Mouse (Mus musculus): ENCODE results near the gene Polr1e. TPM values are rescaled to one million over a fixed set of nuclear protein-coding genes. Genes with fewer than 3 reads are reported as not detected.
"Not testable (repeated sequence)": the region's sequence is repeated elsewhere in the genome, so short reads cannot be mapped to it uniquely, and the experiment has no call there.

Polr1e gene
- polyA plus RNA-seq, 2 experiments = 22.2 to 36.5 TPM

DNA sequence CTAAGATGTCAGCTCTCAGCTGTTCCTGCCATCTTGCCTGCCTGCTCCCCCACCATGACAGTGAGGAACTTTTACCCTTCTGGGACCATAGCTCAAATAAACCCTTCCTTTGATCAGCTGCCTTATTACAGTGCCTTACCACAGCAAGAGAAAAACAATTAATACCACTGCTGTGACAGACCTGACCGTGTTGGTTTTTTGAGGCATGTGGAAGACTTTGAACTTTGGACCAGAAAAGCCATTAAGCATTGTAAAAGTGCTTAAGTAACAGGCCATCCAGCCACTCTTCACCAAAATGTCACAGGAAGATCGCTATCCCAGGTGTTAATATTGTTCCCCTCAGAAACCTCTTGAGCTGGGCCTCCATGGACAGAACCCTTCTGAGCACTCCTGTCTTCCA lies 46.2 kb downstream of the Polr1e start:
- Histone ChIP-seq H3K4me3 (replicated peaks; ENCODE audit: low read length) (no peak overlapping the region), H3K27me3 (ENCODE audit: control insufficient read depth, insufficient read depth, low read length) (no peaks in the 10 kb centered on the region), H3K27ac (replicated peaks; ENCODE audit: low read depth, low read length) (no peak overlapping the region), H3K36me3 (ENCODE audit: control insufficient read depth, insufficient read depth, low read length) (peaks cover 24% of the 10 kb centered on the region), H3K4me2 (replicated peaks; ENCODE audit: low read depth, low read length, severe bottlenecking) (no peak overlapping the region), H3K9me3 (ENCODE audit: control insufficient read depth, low read length) (no peaks in the 10 kb centered on the region), H3K9ac (ENCODE audit: low read depth, low read length, severe bottlenecking) (no peak overlapping the region), H3K4me1 (ENCODE audit: control insufficient read depth, insufficient read depth, low read length) (no peaks in the 10 kb centered on the region; the same call in 1 of the 2 replicates)
- DNase-seq (ENCODE audit: low spot score) (no peak), ATAC-seq (ENCODE audit: low FRiP score, low read depth) (no peak)
- 64% methylated on average over 2 of the region's 2 CpGs for WGBS
- TF ChIP-seq POLR2A (IDR thresholded peaks at IDR 0.05; ENCODE audit: borderline replicate concordance, extremely low read depth, insufficient read depth, insufficient read length) = no peak

DNA sequence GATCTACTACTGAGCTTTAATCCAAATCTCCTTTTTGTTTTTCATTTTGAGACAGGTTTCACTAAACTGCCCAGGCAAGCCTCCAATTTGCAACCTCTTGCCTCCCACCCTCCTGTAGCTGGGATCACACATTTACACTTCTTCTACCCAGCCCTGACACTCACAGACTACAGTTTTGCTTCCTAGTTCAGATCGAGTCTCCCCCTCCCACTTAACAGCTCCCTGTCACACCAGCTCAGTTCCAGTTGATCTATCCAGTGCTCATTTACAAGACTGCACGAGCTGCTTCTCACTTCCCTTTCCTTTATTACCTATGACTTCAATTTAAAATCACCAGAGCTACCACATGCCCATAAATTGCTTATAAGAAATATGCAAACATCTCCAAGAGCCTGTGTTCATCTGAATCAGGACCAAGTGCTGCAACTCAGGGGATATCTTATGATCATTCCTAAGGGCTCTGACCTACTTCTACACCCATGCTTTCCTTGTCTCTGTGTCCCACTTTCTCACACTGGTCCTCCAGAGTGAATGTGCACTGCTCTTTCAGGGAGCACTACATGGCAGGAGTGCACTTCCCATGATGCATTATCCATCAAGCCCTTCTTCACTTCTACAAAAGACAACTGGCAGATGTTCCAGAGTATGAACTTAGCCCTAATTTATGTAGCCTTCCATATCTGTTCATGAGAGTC lies 47.8 kb downstream of the Polr1e start:
- no peak for TF ChIP-seq POLR2A (IDR thresholded peaks at IDR 0.05; ENCODE audit: borderline replicate concordance, extremely low read depth, insufficient read depth, insufficient read length)
- ATAC-seq (ENCODE audit: low FRiP score, low read depth) (no peak), DNase-seq (ENCODE audit: low spot score) (no peak)
- 30% methylated on average over 2 of the region's 2 CpGs for WGBS
- Histone ChIP-seq H3K9me3 (ENCODE audit: control insufficient read depth, low read length) (no peaks in the 10 kb centered on the region), H3K4me3 (replicated peaks; ENCODE audit: low read length) (no peak overlapping the region), H3K36me3 (ENCODE audit: control insufficient read depth, insufficient read depth, low read length) (peaks cover 12% of the 10 kb centered on the region; the same call in 1 of the 2 replicates), H3K27ac (replicated peaks; ENCODE audit: low read depth, low read length) (no peak overlapping the region), H3K4me2 (replicated peaks; ENCODE audit: low read depth, low read length, severe bottlenecking) (no peak overlapping the region), H3K4me1 (ENCODE audit: control insufficient read depth, insufficient read depth, low read length) (no peaks in the 10 kb centered on the region; the same call in 1 of the 2 replicates), H3K9ac (ENCODE audit: low read depth, low read length, severe bottlenecking) (no peak overlapping the region), H3K27me3 (ENCODE audit: control insufficient read depth, insufficient read depth, low read length) (no peaks in the 10 kb centered on the region)

DNA sequence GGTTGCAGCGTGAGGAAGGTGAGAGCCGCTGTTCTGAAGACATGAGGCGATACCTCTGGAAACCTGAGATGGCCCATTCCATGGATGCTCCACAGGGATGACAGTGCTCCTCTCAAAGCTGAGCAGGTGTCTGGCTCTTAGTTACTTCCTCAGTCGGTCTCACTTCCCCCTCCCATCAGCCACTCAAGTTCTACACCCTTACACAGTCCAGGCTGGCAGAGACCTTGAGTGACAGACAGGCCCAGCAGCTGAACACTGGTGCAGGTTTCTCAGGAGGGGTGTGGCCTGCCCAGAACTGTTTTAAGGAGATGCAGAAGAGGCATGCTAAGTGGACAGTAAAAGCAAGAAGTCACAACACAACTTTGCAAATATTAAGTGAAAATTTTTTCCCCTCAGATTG lies 49.4 kb downstream of the Polr1e start:
- 77% methylated on average over 4 of the region's 4 CpGs for WGBS
- H3K4me2 ChIP-seq (replicated peaks; ENCODE audit: low read depth, low read length, severe bottlenecking) = no peak overlapping the region
- H3K4me1 ChIP-seq (ENCODE audit: control insufficient read depth, insufficient read depth, low read length) = no peaks in the 10 kb centered on the region; the same call in 1 of the 2 replicates
- no peaks in the 10 kb centered on the region for H3K36me3 ChIP-seq (ENCODE audit: control insufficient read depth, insufficient read depth, low read length)
- H3K9me3 ChIP-seq (ENCODE audit: control insufficient read depth, low read length) = no peaks in the 10 kb centered on the region
- no peak overlapping the region for H3K4me3 ChIP-seq (replicated peaks; ENCODE audit: low read length)
- no peak for TF ChIP-seq POLR2A (IDR thresholded peaks at IDR 0.05; ENCODE audit: borderline replicate concordance, extremely low read depth, insufficient read depth, insufficient read length)
- ATAC-seq (ENCODE audit: low FRiP score, low read depth) (no peak), DNase-seq (ENCODE audit: low spot score) (no peak)
- no peak overlapping the region for H3K27ac ChIP-seq (replicated peaks; ENCODE audit: low read depth, low read length)
- no peak overlapping the region for H3K9ac ChIP-seq (ENCODE audit: low read depth, low read length, severe bottlenecking)
- H3K27me3 ChIP-seq (ENCODE audit: control insufficient read depth, insufficient read depth, low read length) = no peaks in the 10 kb centered on the region

DNA sequence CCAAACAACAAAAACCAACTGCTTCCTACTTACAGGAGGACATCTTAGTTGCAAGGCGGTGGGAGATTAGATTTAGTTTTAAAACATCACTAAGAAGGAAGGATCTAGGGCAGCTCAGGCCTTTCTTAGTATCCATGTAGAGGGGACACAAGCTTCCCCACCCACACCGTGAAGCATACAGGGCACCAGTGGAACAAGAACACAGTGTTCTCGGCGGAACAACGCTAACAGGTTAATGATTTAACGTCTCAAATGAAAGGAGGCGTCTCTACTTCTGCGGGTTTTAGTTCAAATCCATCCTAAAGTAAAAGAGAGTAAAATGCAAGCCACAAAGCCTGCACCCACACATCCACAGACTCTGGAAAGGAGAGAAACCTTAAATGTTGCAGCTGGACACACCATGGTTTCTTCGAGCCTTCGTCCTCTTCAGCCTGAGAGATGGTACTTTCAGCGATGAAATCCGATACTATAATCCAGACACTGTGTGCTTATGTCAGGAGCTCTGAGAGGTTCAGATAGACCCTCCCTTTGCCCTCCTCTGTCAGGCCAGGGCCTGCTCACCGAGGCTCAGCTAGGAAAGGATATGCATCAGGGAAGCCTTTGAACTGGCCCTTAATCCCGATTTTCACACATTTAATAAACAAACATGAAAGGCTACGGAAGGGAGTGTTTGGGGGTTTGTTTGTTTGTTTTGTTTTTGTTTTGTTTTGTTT lies 54.0 kb downstream of the Polr1e start:
- no peaks in the 10 kb centered on the region for H3K36me3 ChIP-seq (ENCODE audit: control insufficient read depth, insufficient read depth, low read length)
- no peak overlapping the region for H3K4me2 ChIP-seq (replicated peaks; ENCODE audit: low read depth, low read length, severe bottlenecking)
- no peak overlapping the region for H3K9ac ChIP-seq (ENCODE audit: low read depth, low read length, severe bottlenecking)
- no peaks in the 10 kb centered on the region for H3K27me3 ChIP-seq (ENCODE audit: control insufficient read depth, insufficient read depth, low read length)
- no peaks in the 10 kb centered on the region; the same call in 1 of the 2 replicates for H3K4me1 ChIP-seq (ENCODE audit: control insufficient read depth, insufficient read depth, low read length)
- WGBS = 71% methylated on average over 15 of the region's 15 CpGs
- H3K9me3 ChIP-seq (ENCODE audit: control insufficient read depth, low read length) = no peaks in the 10 kb centered on the region
- no peak overlapping the region for H3K27ac ChIP-seq (replicated peaks; ENCODE audit: low read depth, low read length)
- no peak for DNase-seq (ENCODE audit: low spot score)
- no peak for ATAC-seq (ENCODE audit: low FRiP score, low read depth)
- TF ChIP-seq POLR2A (IDR thresholded peaks at IDR 0.05; ENCODE audit: borderline replicate concordance, extremely low read depth, insufficient read depth, insufficient read length) = no peak
- H3K4me3 ChIP-seq (replicated peaks; ENCODE audit: low read length) = no peak overlapping the region

DNA sequence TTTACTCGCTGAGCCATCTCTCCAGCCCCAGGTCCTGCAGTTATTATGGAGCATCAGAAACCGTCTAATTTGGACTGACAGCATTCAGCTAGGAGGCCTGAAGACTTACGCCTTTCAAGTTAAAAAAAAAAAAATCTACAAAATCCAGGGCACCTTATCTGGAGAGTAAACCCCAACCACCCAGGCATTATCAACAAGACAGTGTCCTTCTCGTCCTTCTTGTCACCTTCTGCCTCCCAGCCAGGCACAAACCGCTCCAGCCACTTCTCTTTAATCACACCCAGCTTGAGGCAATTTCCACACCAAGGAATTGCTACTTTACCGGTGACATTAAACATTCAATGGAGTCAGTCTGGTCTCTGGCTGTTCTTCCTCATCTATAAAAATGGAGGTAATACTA lies 55.2 kb downstream of the Polr1e start:
- DNase-seq (ENCODE audit: low spot score) (no peak), ATAC-seq (ENCODE audit: low FRiP score, low read depth) (no peak)
- Histone ChIP-seq H3K9me3 (ENCODE audit: control insufficient read depth, low read length) (no peaks in the 10 kb centered on the region), H3K36me3 (ENCODE audit: control insufficient read depth, insufficient read depth, low read length) (peaks cover 2% of the 10 kb centered on the region; the same call in 1 of the 2 replicates), H3K4me1 (ENCODE audit: control insufficient read depth, insufficient read depth, low read length) (no peaks in the 10 kb centered on the region; the same call in 1 of the 2 replicates), H3K9ac (ENCODE audit: low read depth, low read length, severe bottlenecking) (no peak overlapping the region), H3K4me2 (replicated peaks; ENCODE audit: low read depth, low read length, severe bottlenecking) (no peak overlapping the region), H3K4me3 (replicated peaks; ENCODE audit: low read length) (no peak overlapping the region), H3K27ac (replicated peaks; ENCODE audit: low read depth, low read length) (no peak overlapping the region), H3K27me3 (ENCODE audit: control insufficient read depth, insufficient read depth, low read length) (no peaks in the 10 kb centered on the region)
- no peak for TF ChIP-seq POLR2A (IDR thresholded peaks at IDR 0.05; ENCODE audit: borderline replicate concordance, extremely low read depth, insufficient read depth, insufficient read length)
- 53% methylated on average over 6 of the region's 6 CpGs for WGBS

DNA sequence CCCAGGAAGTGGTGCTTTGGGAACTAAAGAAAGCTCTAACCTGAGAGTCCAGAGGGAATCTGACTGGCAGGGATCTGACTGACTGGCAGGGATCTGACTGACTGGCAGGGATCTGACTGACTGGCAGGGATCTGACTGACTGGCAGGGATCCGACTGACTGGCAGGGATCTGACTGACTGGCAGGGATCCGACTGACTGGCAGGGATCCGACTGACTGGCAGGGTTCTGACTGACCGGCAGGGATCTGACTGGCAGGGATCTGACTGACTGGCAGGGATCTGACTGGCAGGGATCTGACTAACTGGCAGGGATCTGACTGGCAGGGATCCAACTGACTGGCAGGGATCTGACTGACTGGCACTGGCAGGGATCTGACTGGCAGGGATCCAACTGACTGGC lies 62.7 kb downstream of the Polr1e start:
- peaks cover 11% of the 10 kb centered on the region for H3K4me1 ChIP-seq (ENCODE audit: control insufficient read depth, insufficient read depth, low read length)
- not testable (repeated sequence) for H3K27me3 ChIP-seq (ENCODE audit: control insufficient read depth, insufficient read depth, low read length); H3K4me3 ChIP-seq (replicated peaks; ENCODE audit: low read length); H3K36me3 ChIP-seq (ENCODE audit: control insufficient read depth, insufficient read depth, low read length); DNase-seq (ENCODE audit: low spot score); H3K27ac ChIP-seq (replicated peaks; ENCODE audit: low read depth, low read length); ATAC-seq (ENCODE audit: low FRiP score, low read depth); H3K4me2 ChIP-seq (replicated peaks; ENCODE audit: low read depth, low read length, severe bottlenecking); H3K9ac ChIP-seq (ENCODE audit: low read depth, low read length, severe bottlenecking); H3K9me3 ChIP-seq (ENCODE audit: control insufficient read depth, low read length)
- WGBS = 90% methylated on average over 4 of the region's 4 CpGs

Data from limb, embryonic 14.5 days (tissue).